Mouse (Mus musculus): ENCODE results near the gene Lrfn3. TPM values are rescaled to one million over a fixed set of nuclear protein-coding genes. Genes with fewer than 3 reads are reported as not detected.

Gene Lrfn3
- polyA plus RNA-seq (2014; fragmentation: Nextera tagmentation; extraction: Ambion mirVana), result 14.5 and 15.0 TPM in 2 replicates

GRCm38 (mm10) chr7:30362652-30363343, at the start of gene Lrfn3:
Gene Lrfn3, minus strand, starts transcription at chr7:30362772.
- Histone ChIP-seq H3K9ac (peak within 1 kb of the TSS; percentile 88), H3K4me1 (replicated peaks; ENCODE audit: control insufficient read depth, insufficient read depth, low read length) (peaks cover 44% of the 10 kb centered on the region), H3K9me3 (ENCODE audit: control insufficient read depth, low read length) (no peaks in the 10 kb centered on the region), H3K36me3 (replicated peaks; ENCODE audit: control insufficient read depth, insufficient read depth) (peaks cover 21% of the 10 kb centered on the region), H3K27me3 (ENCODE audit: control insufficient read depth, insufficient read depth, low read length) (0 out of 2 replicates have a peak, but pooled peaks cover 3% of the 10 kb centered on the region), H3K27ac (no peak within 1 kb of the TSS; the same call in 1 of the 2 replicates), H3K4me2 (replicated peaks) (peak within 1 kb of the TSS; percentile 90), H3K4me3 (replicated peaks; ENCODE audit: low read length) (peak within 1 kb of the TSS; percentile 78)
- DNase-seq (ENCODE audit: low spot score) (peak; percentile 89), ATAC-seq (ENCODE audit: low FRiP score) (peak; percentile 68)
- WGBS, result 2% methylated on average over 44 of the region's 55 CpGs

GRCm38 (mm10) chr7:30411023-30411422, 48.5 kb upstream of the Lrfn3 start:
- no peaks in the 10 kb centered on the region for H3K9me3 ChIP-seq (ENCODE audit: control insufficient read depth, low read length)
- no peaks in the 10 kb centered on the region for H3K4me1 ChIP-seq (replicated peaks; ENCODE audit: control insufficient read depth, insufficient read depth, low read length)
- no peak overlapping the region for H3K4me3 ChIP-seq (replicated peaks; ENCODE audit: low read length)
- H3K9ac ChIP-seq, result no peak overlapping the region
- no peak for DNase-seq (ENCODE audit: low spot score)
- ATAC-seq (ENCODE audit: low FRiP score), result no peak
- H3K27ac ChIP-seq, result no peak overlapping the region
- no peaks in the 10 kb centered on the region for H3K36me3 ChIP-seq (replicated peaks; ENCODE audit: control insufficient read depth, insufficient read depth)
- H3K27me3 ChIP-seq (ENCODE audit: control insufficient read depth, insufficient read depth, low read length), result no peaks in the 10 kb centered on the region
- H3K4me2 ChIP-seq (replicated peaks), result no peak overlapping the region
- WGBS, result 73% methylated on average over 3 of the region's 3 CpGs

GRCm38 (mm10) chr7:30409789-30410188, 47.2 kb upstream of the Lrfn3 start:
- no peak overlapping the region for H3K4me2 ChIP-seq (replicated peaks)
- H3K27ac ChIP-seq, result no peak overlapping the region
- no peaks in the 10 kb centered on the region for H3K36me3 ChIP-seq (replicated peaks; ENCODE audit: control insufficient read depth, insufficient read depth)
- H3K9ac ChIP-seq, result no peak overlapping the region
- no peaks in the 10 kb centered on the region for H3K4me1 ChIP-seq (replicated peaks; ENCODE audit: control insufficient read depth, insufficient read depth, low read length)
- 87% methylated on average over 2 of the region's 2 CpGs for WGBS
- H3K27me3 ChIP-seq (ENCODE audit: control insufficient read depth, insufficient read depth, low read length), result no peaks in the 10 kb centered on the region
- no peaks in the 10 kb centered on the region for H3K9me3 ChIP-seq (ENCODE audit: control insufficient read depth, low read length)
- ATAC-seq (ENCODE audit: low FRiP score) (no peak), DNase-seq (ENCODE audit: low spot score) (no peak)
- H3K4me3 ChIP-seq (replicated peaks; ENCODE audit: low read length), result no peak overlapping the region

- ATAC-seq (ENCODE audit: low FRiP score) (no peak), DNase-seq (ENCODE audit: low spot score) (no peak)
- Histone ChIP-seq H3K27ac (no peak overlapping the region), H3K36me3 (replicated peaks; ENCODE audit: control insufficient read depth, insufficient read depth) (no peaks in the 10 kb centered on the region), H3K27me3 (ENCODE audit: control insufficient read depth, insufficient read depth, low read length) (no peaks in the 10 kb centered on the region), H3K4me1 (replicated peaks; ENCODE audit: control insufficient read depth, insufficient read depth, low read length) (no peaks in the 10 kb centered on the region), H3K9ac (no peak overlapping the region), H3K4me3 (replicated peaks; ENCODE audit: low read length) (no peak overlapping the region), H3K4me2 (replicated peaks) (no peak overlapping the region), H3K9me3 (ENCODE audit: control insufficient read depth, low read length) (no peaks in the 10 kb centered on the region)
- WGBS, result 87% methylated on average over 3 of the region's 3 CpGs
Observed at GRCm38 (mm10) chr7:30408639-30409038, 46.1 kb upstream of the Lrfn3 start.

GRCm38 (mm10) chr7:30402343-30402742, 39.8 kb upstream of the Lrfn3 start:
- H3K4me1 ChIP-seq (replicated peaks; ENCODE audit: control insufficient read depth, insufficient read depth, low read length), result no peaks in the 10 kb centered on the region
- H3K9ac ChIP-seq, result no peak overlapping the region
- H3K4me3 ChIP-seq (replicated peaks; ENCODE audit: low read length), result no peak overlapping the region
- H3K4me2 ChIP-seq (replicated peaks), result no peak overlapping the region
- no peaks in the 10 kb centered on the region for H3K36me3 ChIP-seq (replicated peaks; ENCODE audit: control insufficient read depth, insufficient read depth)
- WGBS, result 71% methylated on average over 4 of the region's 4 CpGs
- ATAC-seq (ENCODE audit: low FRiP score), result no peak
- no peak overlapping the region for H3K27ac ChIP-seq
- no peak for DNase-seq (ENCODE audit: low spot score)
- H3K27me3 ChIP-seq (ENCODE audit: control insufficient read depth, insufficient read depth, low read length), result no peaks in the 10 kb centered on the region
- H3K9me3 ChIP-seq (ENCODE audit: control insufficient read depth, low read length), result no peaks in the 10 kb centered on the region

- DNase-seq (ENCODE audit: low spot score), result no peak
- no peak overlapping the region for H3K27ac ChIP-seq
- H3K36me3 ChIP-seq (replicated peaks; ENCODE audit: control insufficient read depth, insufficient read depth), result no peaks in the 10 kb centered on the region
- H3K4me1 ChIP-seq (replicated peaks; ENCODE audit: control insufficient read depth, insufficient read depth, low read length), result no peaks in the 10 kb centered on the region
- H3K9ac ChIP-seq, result no peak overlapping the region
- WGBS, result 44% methylated on average over 7 of the region's 7 CpGs
- no peak overlapping the region for H3K4me3 ChIP-seq (replicated peaks; ENCODE audit: low read length)
- no peak overlapping the region for H3K4me2 ChIP-seq (replicated peaks)
- H3K27me3 ChIP-seq (ENCODE audit: control insufficient read depth, insufficient read depth, low read length), result no peaks in the 10 kb centered on the region
- no peak for ATAC-seq (ENCODE audit: low FRiP score)
- H3K9me3 ChIP-seq (ENCODE audit: control insufficient read depth, low read length), result no peaks in the 10 kb centered on the region
Observed at GRCm38 (mm10) chr7:30399671-30400070, 37.1 kb upstream of the Lrfn3 start.

GRCm38 (mm10) chr7:30394871-30395270, 32.3 kb upstream of the Lrfn3 start:
- Histone ChIP-seq H3K4me2 (replicated peaks) (no peak overlapping the region), H3K27ac (no peak overlapping the region), H3K9ac (no peak overlapping the region), H3K36me3 (replicated peaks; ENCODE audit: control insufficient read depth, insufficient read depth) (no peaks in the 10 kb centered on the region), H3K9me3 (ENCODE audit: control insufficient read depth, low read length) (no peaks in the 10 kb centered on the region), H3K4me3 (replicated peaks; ENCODE audit: low read length) (no peak overlapping the region), H3K27me3 (ENCODE audit: control insufficient read depth, insufficient read depth, low read length) (no peaks in the 10 kb centered on the region), H3K4me1 (replicated peaks; ENCODE audit: control insufficient read depth, insufficient read depth, low read length) (no peaks in the 10 kb centered on the region)
- DNase-seq (ENCODE audit: low spot score) (no peak), ATAC-seq (ENCODE audit: low FRiP score) (no peak)
- WGBS, result 48% methylated on average over 2 of the region's 2 CpGs

GRCm38 (mm10) chr7:30394379-30394778, 31.8 kb upstream of the Lrfn3 start:
- H3K9ac ChIP-seq, result no peak overlapping the region

GRCm38 (mm10) chr7:30393631-30394030, 31.1 kb upstream of the Lrfn3 start:
- Histone ChIP-seq H3K27ac (no peak overlapping the region), H3K36me3 (replicated peaks; ENCODE audit: control insufficient read depth, insufficient read depth) (no peaks in the 10 kb centered on the region), H3K27me3 (ENCODE audit: control insufficient read depth, insufficient read depth, low read length) (no peaks in the 10 kb centered on the region), H3K9me3 (ENCODE audit: control insufficient read depth, low read length) (no peaks in the 10 kb centered on the region), H3K4me2 (replicated peaks) (no peak overlapping the region), H3K4me3 (replicated peaks; ENCODE audit: low read length) (no peak overlapping the region), H3K9ac (no peak overlapping the region), H3K4me1 (replicated peaks; ENCODE audit: control insufficient read depth, insufficient read depth, low read length) (no peaks in the 10 kb centered on the region)
- DNase-seq (ENCODE audit: low spot score), result no peak
- WGBS, result 88% methylated on average over 4 of the region's 4 CpGs
- ATAC-seq (ENCODE audit: low FRiP score), result no peak

More at GRCm38 (mm10) chr7:30394379-30394778, 31.8 kb upstream of the Lrfn3 start:
- H3K27me3 ChIP-seq (ENCODE audit: control insufficient read depth, insufficient read depth, low read length), result no peaks in the 10 kb centered on the region
- no peak overlapping the region for H3K4me2 ChIP-seq (replicated peaks)
- ATAC-seq (ENCODE audit: low FRiP score) (no peak), DNase-seq (ENCODE audit: low spot score) (no peak)
- H3K4me1 ChIP-seq (replicated peaks; ENCODE audit: control insufficient read depth, insufficient read depth, low read length), result no peaks in the 10 kb centered on the region
- H3K4me3 ChIP-seq (replicated peaks; ENCODE audit: low read length), result no peak overlapping the region
- H3K36me3 ChIP-seq (replicated peaks; ENCODE audit: control insufficient read depth, insufficient read depth), result no peaks in the 10 kb centered on the region
- WGBS, result 67% methylated on average over 11 of the region's 11 CpGs
- peak overlapping the region; percentile 58; the same call in 1 of the 2 replicates for H3K27ac ChIP-seq
- no peaks in the 10 kb centered on the region for H3K9me3 ChIP-seq (ENCODE audit: control insufficient read depth, low read length)

Data from hindbrain, embryonic 14.5 days (tissue).